Comparison of ENCODE assay signal across 16 mouse cellular contexts in genomic region chr5:102615249-102615648, GRCm38 (mm10).
"Had no signal": no experiment of that assay in that cellular context is flagged by ENCODE, and none has a peak within 500 bp of the region (broad histone marks: within the 10 kb centered on the region; RNA-seq: fewer than 3 reads in every experiment).

No protein-coding gene starts in this region.

- DNase-seq: retina, postnatal 1 day; right cerebral cortex, adult 18-20 months; right cerebral cortex, postnatal 14 days; right cerebral cortex, postnatal 4 days; spleen, adult 18-20 months; thymus, adult 18-20 months; thymus, adult 2 months; thymus, postnatal 14 days; thymus, postnatal 25 days; thymus, postnatal 36 days; thymus, postnatal 4 days had no signal

- H3K27ac ChIP-seq: neural tube, embryonic 12.5 days; neural tube, embryonic 13.5 days; neural tube, embryonic 15.5 days; stomach, embryonic 15.5 days; stomach, postnatal 0 days had no signal

- H3K4me1 ChIP-seq: neural tube, embryonic 12.5 days; neural tube, embryonic 13.5 days; neural tube, embryonic 15.5 days; stomach, embryonic 15.5 days had no signal

- H3K4me3 ChIP-seq: neural tube, embryonic 12.5 days; neural tube, embryonic 13.5 days; neural tube, embryonic 15.5 days; stomach, embryonic 15.5 days had no signal
